Mouse (Mus musculus) midbrain, embryonic 12.5 days (tissue): ENCODE data around the gene Pheta1. TPM values are rescaled to one million over a fixed set of nuclear protein-coding genes. Genes with fewer than 3 reads are reported as not detected.
A peak's percentile ranks its signal among the peaks of the same experiment; 100 is the strongest.

Experiments
- ATAC-seq: fragments of 200-750 bp; cut with Nextera tagmentation; 2 replicates; pipeline ENCODE4 v1.8.0; 2017; ENCODE audit warnings: low read depth, moderate TSS enrichment, moderate library complexity; ENCODE audit not compliant: low FRiP score
- H3K27ac ChIP-seq: fragments of 300-500 bp; sonication (generic); replicated peaks from 2 replicates; pipeline ENCODE4 v1.5.1; 2016; ENCODE audit warnings: mild to moderate bottlenecking
- H3K27me3 ChIP-seq: fragments of 300-500 bp; sonication (generic); 2 replicates; pipeline ENCODE4 v1.6.1; 2016; ENCODE audit warnings: mild to moderate bottlenecking
- H3K36me3 ChIP-seq: fragments of 300-500 bp; sonication (generic); 2 replicates; pipeline ENCODE4 v1.6.1; 2016
- H3K4me1 ChIP-seq: fragments of 300-500 bp; sonication (generic); 2 replicates; pipeline ENCODE4 v1.6.1; 2016
- H3K4me2 ChIP-seq: fragments of 300-500 bp; sonication (generic); replicated peaks from 2 replicates; pipeline ENCODE4 v1.6.1; 2016; ENCODE audit warnings: mild to moderate bottlenecking, moderate library complexity
- H3K4me3 ChIP-seq: fragments of 300-500 bp; sonication (generic); 2 replicates; pipeline ENCODE4 v1.5.1; 2016; ENCODE audit warnings: mild to moderate bottlenecking
- H3K9ac ChIP-seq: fragments of 300-500 bp; sonication (generic); replicated peaks from 2 replicates; pipeline ENCODE4 v1.6.1; 2016; ENCODE audit warnings: mild to moderate bottlenecking, moderate library complexity
- H3K9me3 ChIP-seq: fragments of 300-500 bp; sonication (generic); 2 replicates; pipeline ENCODE4 v1.6.1; 2016; ENCODE audit warnings: mild to moderate bottlenecking
- WGBS: fragments of 180-500 bp; shearing (Covaris S2); methylation state at CpG from one replicate; pipeline ENCODE4 v1.1.7; 2016; 5-methylcytosine and 5-hydroxymethylcytosine counted together
- polyA plus RNA-seq: library from polyadenylated mRNA; unstranded; fragments of >200 nt; fragmentation: Nextera tagmentation; extraction: Ambion mirVana; gene quantifications from 2 replicates; pipeline ENCODE4 v1.2.1, GENCODE M21; 2016

Pheta1 gene
- polyA plus RNA-seq, 1 experiment from 2014 or later, result 53.5 TPM

GRCm38 (mm10) chr5:121849478-121850349 lies 930 bp downstream of the Pheta1 start:
- H3K27ac ChIP-seq, result peak overlapping the region; percentile 26; the same call in 1 of the 2 replicates
- H3K9ac ChIP-seq, result peak overlapping the region; percentile 92

GRCm38 (mm10) chr5:121853368-121854051 lies 4.7 kb downstream of the Pheta1 start:
- Histone ChIP-seq H3K4me3 (no peak overlapping the region), H3K4me2 (no peak overlapping the region), H3K4me1 (peaks cover 36% of the 10 kb centered on the region), H3K36me3 (peaks cover 44% of the 10 kb centered on the region), H3K9me3 (no peaks in the 10 kb centered on the region), H3K9ac (no peak overlapping the region), H3K27me3 (no peaks in the 10 kb centered on the region), H3K27ac (0 out of 2 replicates have a peak overlapping the region, but pooled peaks have one; percentile 46)
- no peak for ATAC-seq
- 87% methylated on average over 9 of the region's 9 CpGs for WGBS

More at GRCm38 (mm10) chr5:121849478-121850349, 930 bp downstream of the Pheta1 start:
- no peak for ATAC-seq
- H3K4me1 ChIP-seq, result peaks cover 44% of the 10 kb centered on the region
- WGBS, result 45% methylated on average over 20 of the region's 20 CpGs
- H3K9me3 ChIP-seq, result no peaks in the 10 kb centered on the region
- H3K27me3 ChIP-seq, result peaks cover 17% of the 10 kb centered on the region
- H3K4me3 ChIP-seq, result peak overlapping the region; percentile 77
- peak overlapping the region; percentile 62 for H3K4me2 ChIP-seq
- H3K36me3 ChIP-seq, result peaks cover 36% of the 10 kb centered on the region

GRCm38 (mm10) chr5:121854768-121855167 lies 6.0 kb downstream of the Pheta1 start:
- no peak overlapping the region for H3K4me2 ChIP-seq
- no peak for ATAC-seq
- H3K27me3 ChIP-seq, result no peaks in the 10 kb centered on the region
- H3K36me3 ChIP-seq, result peaks cover 44% of the 10 kb centered on the region
- H3K27ac ChIP-seq, result no peak overlapping the region
- H3K9ac ChIP-seq, result no peak overlapping the region
- peaks cover 32% of the 10 kb centered on the region for H3K4me1 ChIP-seq
- WGBS, result 70% methylated on average over 10 of the region's 10 CpGs
- H3K9me3 ChIP-seq, result no peaks in the 10 kb centered on the region
- H3K4me3 ChIP-seq, result no peak overlapping the region

- Histone ChIP-seq H3K4me3 (no peak overlapping the region), H3K9me3 (peaks cover 7% of the 10 kb centered on the region; the same call in 1 of the 2 replicates), H3K9ac (no peak overlapping the region), H3K27me3 (no peaks in the 10 kb centered on the region), H3K4me2 (no peak overlapping the region), H3K36me3 (peaks cover 54% of the 10 kb centered on the region), H3K27ac (no peak overlapping the region), H3K4me1 (peaks cover 15% of the 10 kb centered on the region)
- 88% methylated on average over 11 of the region's 11 CpGs for WGBS
- no peak for ATAC-seq
These were observed 8.0 kb downstream of the Pheta1 start for GRCm38 (mm10) chr5:121856740-121857139.

- Histone ChIP-seq H3K9me3 (peaks cover 7% of the 10 kb centered on the region; the same call in 1 of the 2 replicates), H3K36me3 (peaks cover 37% of the 10 kb centered on the region), H3K9ac (no peak overlapping the region), H3K4me3 (no peak overlapping the region), H3K4me1 (peaks cover 14% of the 10 kb centered on the region), H3K27ac (no peak overlapping the region), H3K4me2 (no peak overlapping the region), H3K27me3 (no peaks in the 10 kb centered on the region)
- ATAC-seq, result no peak
- 89% methylated on average over 12 of the region's 12 CpGs for whole genome bisulfite sequencing
These were observed 9.6 kb downstream of the Pheta1 start for GRCm38 (mm10) chr5:121858427-121858826.

GRCm38 (mm10) chr5:121861964-121862363 lies 13.2 kb downstream of the Pheta1 start:
- Histone ChIP-seq H3K9me3 (peaks cover 7% of the 10 kb centered on the region; the same call in 1 of the 2 replicates), H3K4me3 (no peak overlapping the region), H3K9ac (no peak overlapping the region), H3K4me2 (no peak overlapping the region), H3K27ac (no peak overlapping the region), H3K36me3 (peaks cover 28% of the 10 kb centered on the region), H3K27me3 (no peaks in the 10 kb centered on the region), H3K4me1 (peaks cover 4% of the 10 kb centered on the region; the same call in 1 of the 2 replicates)
- ATAC-seq, result no peak
- 57% methylated on average over 5 of the region's 5 CpGs for WGBS

- Histone ChIP-seq H3K4me3 (no peak overlapping the region), H3K9me3 (peaks cover 7% of the 10 kb centered on the region; the same call in 1 of the 2 replicates), H3K27me3 (no peaks in the 10 kb centered on the region), H3K9ac (no peak overlapping the region), H3K36me3 (peaks cover 39% of the 10 kb centered on the region), H3K4me1 (peaks cover 4% of the 10 kb centered on the region; the same call in 1 of the 2 replicates), H3K27ac (no peak overlapping the region), H3K4me2 (0 out of 2 replicates have a peak overlapping the region, but pooled peaks have one; percentile 17)
- ATAC-seq, result no peak
- 9% methylated on average over 7 of the region's 11 CpGs for WGBS
These were observed 15.5 kb downstream of the Pheta1 start for GRCm38 (mm10) chr5:121864330-121864729.

GRCm38 (mm10) chr5:121867963-121868362 lies 19.2 kb downstream of the Pheta1 start:
- peaks cover 35% of the 10 kb centered on the region for H3K36me3 ChIP-seq
- ATAC-seq, result no peak
- WGBS, result 75% methylated on average over 5 of the region's 5 CpGs

GRCm38 (mm10) chr5:121870832-121871231 lies 22.0 kb downstream of the Pheta1 start:
- Histone ChIP-seq H3K9me3 (no peaks in the 10 kb centered on the region), H3K36me3 (peaks cover 56% of the 10 kb centered on the region), H3K4me1 (no peaks in the 10 kb centered on the region), H3K27ac (no peak overlapping the region), H3K4me3 (no peak overlapping the region), H3K9ac (no peak overlapping the region), H3K27me3 (no peaks in the 10 kb centered on the region), H3K4me2 (no peak overlapping the region)
- 82% methylated on average over 6 of the region's 6 CpGs for WGBS
- ATAC-seq, result no peak

More at GRCm38 (mm10) chr5:121867963-121868362, 19.2 kb downstream of the Pheta1 start:
- Histone ChIP-seq H3K4me3 (no peak overlapping the region), H3K9me3 (no peaks in the 10 kb centered on the region), H3K4me1 (peaks cover 4% of the 10 kb centered on the region; the same call in 1 of the 2 replicates), H3K27ac (no peak overlapping the region), H3K9ac (no peak overlapping the region), H3K4me2 (no peak overlapping the region), H3K27me3 (no peaks in the 10 kb centered on the region)

- WGBS, result 88% methylated on average over 13 of the region's 13 CpGs
- no peaks in the 10 kb centered on the region for H3K9me3 ChIP-seq
- H3K27me3 ChIP-seq, result no peaks in the 10 kb centered on the region
- no peak overlapping the region for H3K4me2 ChIP-seq
- no peak for ATAC-seq
- no peak overlapping the region for H3K9ac ChIP-seq
- no peaks in the 10 kb centered on the region for H3K4me1 ChIP-seq
- no peak overlapping the region for H3K4me3 ChIP-seq
- H3K27ac ChIP-seq, result no peak overlapping the region
- peaks cover 63% of the 10 kb centered on the region for H3K36me3 ChIP-seq
These were observed 22.8 kb downstream of the Pheta1 start for GRCm38 (mm10) chr5:121871515-121872030.

GRCm38 (mm10) chr5:121872158-121872557 lies 23.4 kb downstream of the Pheta1 start:
- Histone ChIP-seq H3K36me3 (peaks cover 62% of the 10 kb centered on the region), H3K9ac (no peak overlapping the region), H3K27me3 (no peaks in the 10 kb centered on the region), H3K27ac (no peak overlapping the region), H3K4me3 (no peak overlapping the region), H3K4me2 (no peak overlapping the region), H3K4me1 (no peaks in the 10 kb centered on the region), H3K9me3 (no peaks in the 10 kb centered on the region)
- peak; percentile 49; the same call in 1 of the 2 replicates for ATAC-seq
- WGBS, result 7% methylated on average over 4 of the region's 4 CpGs
